Mouse (Mus musculus): Measurements from ENCODE around the gene Tmed2. TPM values are rescaled to one million over a fixed set of nuclear protein-coding genes. Genes with fewer than 3 reads are reported as not detected.

The Tmed2 gene
- 34.0 and 39.8 TPM in 2 replicates for polyA plus RNA-seq (2012; rRNA removed)

GRCm38 (mm10) chr5:124540383-124540786, at the start of gene Tmed2:
Tmed2 (plus strand) TSS chr5:124540695.
- Histone ChIP-seq H3K4me1 (ENCODE audit: control insufficient read depth, insufficient read depth, low read length) (peaks cover 8% of the 10 kb centered on the region), H3K4me3 (ENCODE audit: control insufficient read depth, low read depth, low read length) (peak within 1 kb of the TSS; percentile 99), H3K27me3 (ENCODE audit: control insufficient read depth, insufficient read depth, low read length) (no peaks in the 10 kb centered on the region), H3K36me3 (ENCODE audit: control insufficient read depth, insufficient read depth, low read length) (no peaks in the 10 kb centered on the region; the same call in 1 of the 2 replicates), H3K27ac (ENCODE audit: control insufficient read depth, insufficient read depth, low read depth, low read length) (peak within 1 kb of the TSS; percentile 85)
- TF ChIP-seq POLR2A (IDR thresholded peaks at IDR 0.05; ENCODE audit: control insufficient read depth, low read depth, low read length): 0 out of 2 replicates have a peak, but pooled peaks have one; percentile 41
- TF ChIP-seq CTCF (IDR thresholded peaks at IDR 0.05; ENCODE audit: control insufficient read depth, insufficient read depth, insufficient replicate concordance, low read depth, low read length): no peak

- Histone ChIP-seq H3K4me3 (ENCODE audit: control insufficient read depth, low read depth, low read length) (no peak overlapping the region), H3K27me3 (ENCODE audit: control insufficient read depth, insufficient read depth, low read length) (no peaks in the 10 kb centered on the region), H3K4me1 (ENCODE audit: control insufficient read depth, insufficient read depth, low read length) (no peaks in the 10 kb centered on the region; the same call in 1 of the 2 replicates), H3K27ac (ENCODE audit: control insufficient read depth, insufficient read depth, low read depth, low read length) (no peak overlapping the region), H3K36me3 (ENCODE audit: control insufficient read depth, insufficient read depth, low read length) (no peaks in the 10 kb centered on the region; the same call in 1 of the 2 replicates)
- no peak for TF ChIP-seq POLR2A (IDR thresholded peaks at IDR 0.05; ENCODE audit: control insufficient read depth, low read depth, low read length)
- no peak for TF ChIP-seq CTCF (IDR thresholded peaks at IDR 0.05; ENCODE audit: control insufficient read depth, insufficient read depth, insufficient replicate concordance, low read depth, low read length)
Observed at GRCm38 (mm10) chr5:124491732-124492131, 48.8 kb upstream of the Tmed2 start.

GRCm38 (mm10) chr5:124492618-124493017, 47.9 kb upstream of the Tmed2 start:
- Histone ChIP-seq H3K27ac (ENCODE audit: control insufficient read depth, insufficient read depth, low read depth, low read length) (no peak overlapping the region), H3K4me3 (ENCODE audit: control insufficient read depth, low read depth, low read length) (no peak overlapping the region), H3K4me1 (ENCODE audit: control insufficient read depth, insufficient read depth, low read length) (no peaks in the 10 kb centered on the region; the same call in 1 of the 2 replicates), H3K27me3 (ENCODE audit: control insufficient read depth, insufficient read depth, low read length) (no peaks in the 10 kb centered on the region), H3K36me3 (ENCODE audit: control insufficient read depth, insufficient read depth, low read length) (no peaks in the 10 kb centered on the region; the same call in 1 of the 2 replicates)
- no peak for TF ChIP-seq POLR2A (IDR thresholded peaks at IDR 0.05; ENCODE audit: control insufficient read depth, low read depth, low read length)
- no peak for TF ChIP-seq CTCF (IDR thresholded peaks at IDR 0.05; ENCODE audit: control insufficient read depth, insufficient read depth, insufficient replicate concordance, low read depth, low read length)

GRCm38 (mm10) chr5:124493455-124493854, 47.0 kb upstream of the Tmed2 start:
- Histone ChIP-seq H3K4me3 (ENCODE audit: control insufficient read depth, low read depth, low read length) (no peak overlapping the region), H3K4me1 (ENCODE audit: control insufficient read depth, insufficient read depth, low read length) (peaks cover 3% of the 10 kb centered on the region; the same call in 1 of the 2 replicates), H3K36me3 (ENCODE audit: control insufficient read depth, insufficient read depth, low read length) (no peaks in the 10 kb centered on the region; the same call in 1 of the 2 replicates), H3K27me3 (ENCODE audit: control insufficient read depth, insufficient read depth, low read length) (no peaks in the 10 kb centered on the region), H3K27ac (ENCODE audit: control insufficient read depth, insufficient read depth, low read depth, low read length) (no peak overlapping the region)
- TF ChIP-seq POLR2A (IDR thresholded peaks at IDR 0.05; ENCODE audit: control insufficient read depth, low read depth, low read length): no peak
- no peak for TF ChIP-seq CTCF (IDR thresholded peaks at IDR 0.05; ENCODE audit: control insufficient read depth, insufficient read depth, insufficient replicate concordance, low read depth, low read length)

- H3K4me3 ChIP-seq (ENCODE audit: control insufficient read depth, low read depth, low read length): no peak overlapping the region
- no peak overlapping the region for H3K27ac ChIP-seq (ENCODE audit: control insufficient read depth, insufficient read depth, low read depth, low read length)
- H3K36me3 ChIP-seq (ENCODE audit: control insufficient read depth, insufficient read depth, low read length): no peaks in the 10 kb centered on the region; the same call in 1 of the 2 replicates
Observed at GRCm38 (mm10) chr5:124495547-124495946, 44.9 kb upstream of the Tmed2 start.

GRCm38 (mm10) chr5:124496614-124497514, 43.6 kb upstream of the Tmed2 start:
- no peak for TF ChIP-seq CTCF (IDR thresholded peaks at IDR 0.05; ENCODE audit: control insufficient read depth, insufficient read depth, insufficient replicate concordance, low read depth, low read length)
- no peak for TF ChIP-seq POLR2A (IDR thresholded peaks at IDR 0.05; ENCODE audit: control insufficient read depth, low read depth, low read length)
- Histone ChIP-seq H3K4me1 (ENCODE audit: control insufficient read depth, insufficient read depth, low read length) (peaks cover 3% of the 10 kb centered on the region), H3K27me3 (ENCODE audit: control insufficient read depth, insufficient read depth, low read length) (no peaks in the 10 kb centered on the region), H3K4me3 (ENCODE audit: control insufficient read depth, low read depth, low read length) (no peak overlapping the region), H3K27ac (ENCODE audit: control insufficient read depth, insufficient read depth, low read depth, low read length) (no peak overlapping the region), H3K36me3 (ENCODE audit: control insufficient read depth, insufficient read depth, low read length) (no peaks in the 10 kb centered on the region)

More at GRCm38 (mm10) chr5:124495547-124495946, 44.9 kb upstream of the Tmed2 start:
- TF ChIP-seq CTCF (IDR thresholded peaks at IDR 0.05; ENCODE audit: control insufficient read depth, insufficient read depth, insufficient replicate concordance, low read depth, low read length): no peak
- no peak for TF ChIP-seq POLR2A (IDR thresholded peaks at IDR 0.05; ENCODE audit: control insufficient read depth, low read depth, low read length)
- no peaks in the 10 kb centered on the region for H3K27me3 ChIP-seq (ENCODE audit: control insufficient read depth, insufficient read depth, low read length)
- H3K4me1 ChIP-seq (ENCODE audit: control insufficient read depth, insufficient read depth, low read length): peaks cover 3% of the 10 kb centered on the region

GRCm38 (mm10) chr5:124498221-124498876, 42.1 kb upstream of the Tmed2 start:
- no peaks in the 10 kb centered on the region for H3K36me3 ChIP-seq (ENCODE audit: control insufficient read depth, insufficient read depth, low read length)
- TF ChIP-seq POLR2A (IDR thresholded peaks at IDR 0.05; ENCODE audit: control insufficient read depth, low read depth, low read length) (no peak), CTCF (IDR thresholded peaks at IDR 0.05; ENCODE audit: control insufficient read depth, insufficient read depth, insufficient replicate concordance, low read depth, low read length) (no peak)
- peaks cover 3% of the 10 kb centered on the region for H3K4me1 ChIP-seq (ENCODE audit: control insufficient read depth, insufficient read depth, low read length)
- peak overlapping the region; percentile 54; the same call in 1 of the 2 replicates for H3K27ac ChIP-seq (ENCODE audit: control insufficient read depth, insufficient read depth, low read depth, low read length)
- no peaks in the 10 kb centered on the region for H3K27me3 ChIP-seq (ENCODE audit: control insufficient read depth, insufficient read depth, low read length)
- H3K4me3 ChIP-seq (ENCODE audit: control insufficient read depth, low read depth, low read length): no peak overlapping the region
